Mouse (Mus musculus) liver, embryonic 15.5 days (tissue): ENCODE measurements at regions not wholly inside any gene's neighbourhood (a gene's known extent, or its start where the extent isn't known, plus 50 kb on each side); places are given as distances from the start of the nearest gene placed in this dataset.

Source experiments
- ATAC-seq: fragments of 200-750 bp; cut with Nextera tagmentation; 2 replicates; pipeline ENCODE4 v1.8.0; 2017; ENCODE audit warnings: moderate number of reproducible peaks, mild to moderate bottlenecking, moderate library complexity; ENCODE audit not compliant: insufficient read depth
- H3K27ac ChIP-seq: fragments of 300-500 bp; sonication (generic); replicated peaks from 2 replicates; pipeline ENCODE4 v1.5.1; 2015; ENCODE audit warnings: mild to moderate bottlenecking, inconsistent platforms
- H3K27me3 ChIP-seq: fragments of 300-500 bp; sonication (generic); 2 replicates; pipeline ENCODE4 v1.6.1; 2015; ENCODE audit warnings: mild to moderate bottlenecking, inconsistent platforms
- H3K36me3 ChIP-seq: fragments of 300-500 bp; sonication (generic); replicated peaks from 2 replicates; pipeline ENCODE4 v1.6.1; 2015; ENCODE audit warnings: moderate library complexity, mild to moderate bottlenecking, inconsistent platforms
- H3K4me1 ChIP-seq: fragments of 300-500 bp; sonication (generic); replicated peaks from 2 replicates; pipeline ENCODE4 v1.6.1; 2015; ENCODE audit warnings: inconsistent platforms
- H3K4me2 ChIP-seq: fragments of 300-500 bp; sonication (generic); 2 replicates; pipeline ENCODE4 v1.6.1; 2015; ENCODE audit warnings: moderate library complexity, mild to moderate bottlenecking, inconsistent platforms
- H3K4me3 ChIP-seq: fragments of 300-500 bp; sonication (generic); replicated peaks from 2 replicates; pipeline ENCODE4 v1.5.1; 2015; ENCODE audit warnings: mild to moderate bottlenecking, inconsistent platforms
- H3K9ac ChIP-seq: fragments of 300-500 bp; sonication (generic); 2 replicates; pipeline ENCODE4 v1.6.1; 2015; ENCODE audit warnings: moderate library complexity, mild to moderate bottlenecking, inconsistent platforms
- H3K9me3 ChIP-seq: fragments of 300-500 bp; sonication (generic); replicated peaks from 2 replicates; pipeline ENCODE4 v1.6.1; 2016; ENCODE audit warnings: inconsistent platforms
- WGBS: fragments of 180-500 bp; shearing (Covaris S2); methylation state at CpG from one replicate; pipeline ENCODE4 v1.1.7; 2015; ENCODE audit warnings: mixed read lengths; ENCODE audit not compliant: insufficient replicate concordance; 5-methylcytosine and 5-hydroxymethylcytosine counted together

DNA sequence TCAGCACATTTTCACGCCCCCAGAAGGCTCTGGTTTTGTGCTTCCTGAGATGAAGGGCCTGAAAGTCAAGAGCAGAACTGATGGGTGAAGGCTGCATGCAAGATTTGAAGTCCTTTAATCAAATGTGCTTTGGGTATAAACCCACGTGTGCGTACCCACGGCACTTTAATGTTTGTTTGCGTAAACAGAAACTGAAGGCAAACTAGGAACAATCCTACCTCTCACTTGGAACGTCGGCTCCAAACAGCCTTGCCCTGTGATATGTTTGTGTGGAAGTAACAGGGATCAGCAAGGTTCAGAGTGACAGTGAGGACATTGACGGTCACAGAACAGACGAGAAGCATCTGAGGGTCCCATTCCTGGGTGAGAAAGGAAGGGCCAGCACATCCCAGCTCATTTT lies 333.3 kb downstream of the Cd83 start:
- Histone ChIP-seq H3K4me1 (no peaks in the 10 kb centered on the region), H3K4me2 (no peak overlapping the region), H3K27me3 (no peaks in the 10 kb centered on the region), H3K9ac (no peak overlapping the region), H3K36me3 (no peaks in the 10 kb centered on the region), H3K9me3 (no peaks in the 10 kb centered on the region), H3K4me3 (no peak overlapping the region), H3K27ac (no peak overlapping the region)
- WGBS: 57% methylated on average over 9 of the region's 9 CpGs
- ATAC-seq: no peak

DNA sequence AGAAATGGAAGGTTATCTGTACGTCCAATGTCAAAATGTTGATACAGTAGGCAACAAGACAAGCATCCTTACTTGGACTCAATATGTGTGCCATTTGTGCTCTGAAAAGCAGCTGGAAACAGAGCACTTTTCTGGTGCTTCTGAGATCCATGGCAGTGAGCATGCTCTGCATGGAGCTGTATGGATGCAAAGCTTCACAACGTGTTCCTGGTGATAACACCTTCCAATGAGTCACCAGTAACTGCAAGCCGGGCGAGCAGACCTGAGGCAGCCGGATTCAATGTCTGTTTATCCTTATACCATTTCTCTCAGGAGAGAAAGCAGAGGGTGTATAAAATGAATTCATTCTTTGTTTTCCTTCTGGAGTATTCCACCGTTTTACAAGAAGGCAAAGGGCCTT lies 334.3 kb downstream of the Cd83 start:
- Histone ChIP-seq H3K4me3 (no peak overlapping the region), H3K9ac (no peak overlapping the region), H3K27ac (no peak overlapping the region), H3K36me3 (no peaks in the 10 kb centered on the region), H3K9me3 (no peaks in the 10 kb centered on the region), H3K4me1 (no peaks in the 10 kb centered on the region), H3K4me2 (no peak overlapping the region), H3K27me3 (no peaks in the 10 kb centered on the region)
- ATAC-seq: no peak
- 70% methylated on average over 6 of the region's 6 CpGs for WGBS

DNA sequence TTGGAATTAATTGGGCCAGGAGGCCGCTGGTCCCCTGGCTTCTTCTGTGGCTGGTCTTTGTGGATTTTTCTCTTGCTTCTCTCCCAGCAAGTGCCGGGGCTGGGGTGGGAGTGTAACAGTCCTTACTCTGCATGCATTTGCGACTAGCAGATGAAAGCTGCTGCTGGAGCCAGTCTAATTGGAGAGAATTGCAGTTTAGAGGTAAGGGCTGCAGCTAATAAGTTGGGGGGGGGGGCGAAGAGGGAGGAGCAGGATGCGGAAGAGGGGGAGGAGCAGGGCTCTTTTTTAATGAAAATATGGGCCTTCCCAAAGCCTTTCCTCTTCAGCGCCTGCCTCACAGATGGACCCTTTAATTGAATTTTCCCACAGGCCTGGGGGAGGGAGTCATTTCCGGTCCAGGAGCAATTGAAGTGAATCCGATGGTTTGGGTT lies 336.7 kb downstream of the Cd83 start:
- Histone ChIP-seq H3K9me3 (no peaks in the 10 kb centered on the region), H3K4me3 (no peak overlapping the region), H3K36me3 (no peaks in the 10 kb centered on the region), H3K9ac (no peak overlapping the region), H3K4me2 (no peak overlapping the region), H3K4me1 (no peaks in the 10 kb centered on the region), H3K27ac (no peak overlapping the region), H3K27me3 (no peaks in the 10 kb centered on the region)
- 57% methylated on average over 7 of the region's 8 CpGs for WGBS
- no peak for ATAC-seq

DNA sequence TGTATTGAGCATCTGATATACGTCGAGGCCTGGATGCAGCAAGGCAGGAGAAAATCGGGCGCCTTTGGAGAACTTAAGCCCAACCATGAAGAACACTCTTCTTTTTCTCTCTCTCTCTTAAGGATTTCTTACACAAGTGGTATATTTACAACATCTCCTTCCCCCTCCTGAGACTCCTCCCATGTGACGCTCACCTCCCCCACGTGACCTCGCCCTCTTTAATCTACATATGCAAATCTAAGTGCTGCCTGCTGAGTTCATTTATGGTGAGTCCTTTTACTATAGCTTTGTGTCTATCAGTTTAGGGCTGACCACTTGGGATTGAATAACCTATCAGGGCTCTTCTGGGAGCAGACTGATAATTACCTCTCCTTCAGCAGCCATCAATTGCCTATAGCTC lies 337.4 kb downstream of the Cd83 start:
- no peak overlapping the region for H3K4me2 ChIP-seq
- no peaks in the 10 kb centered on the region for H3K9me3 ChIP-seq
- H3K9ac ChIP-seq: no peak overlapping the region
- H3K4me3 ChIP-seq: no peak overlapping the region
- H3K4me1 ChIP-seq: no peaks in the 10 kb centered on the region
- H3K27ac ChIP-seq: no peak overlapping the region
- H3K36me3 ChIP-seq: no peaks in the 10 kb centered on the region
- no peaks in the 10 kb centered on the region for H3K27me3 ChIP-seq
- WGBS: 61% methylated on average over 7 of the region's 7 CpGs
- ATAC-seq: no peak

DNA sequence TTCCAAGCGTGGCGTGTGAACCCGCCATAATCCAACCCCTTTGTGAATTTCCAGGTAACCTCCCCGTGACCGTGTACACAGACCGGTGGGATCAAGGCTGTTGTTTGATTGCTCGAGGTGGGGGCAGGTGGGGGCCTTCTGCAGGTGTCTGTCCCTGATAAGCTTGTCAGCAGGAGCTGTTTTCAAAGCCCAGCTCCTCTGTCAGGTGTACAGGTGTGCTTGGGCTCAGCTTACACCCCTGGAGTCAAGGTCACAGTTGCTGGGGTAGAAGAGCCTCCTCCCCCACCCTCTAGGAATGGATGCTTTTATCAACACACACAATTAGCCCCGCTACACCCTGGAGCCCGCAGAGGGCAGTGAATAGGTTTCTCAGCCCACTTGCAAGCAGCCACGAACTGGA lies 341.6 kb downstream of the Cd83 start:
- ATAC-seq: no peak
- Histone ChIP-seq H3K4me3 (no peak overlapping the region), H3K27me3 (no peaks in the 10 kb centered on the region), H3K4me1 (no peaks in the 10 kb centered on the region), H3K27ac (no peak overlapping the region), H3K36me3 (no peaks in the 10 kb centered on the region), H3K9me3 (no peaks in the 10 kb centered on the region), H3K4me2 (no peak overlapping the region), H3K9ac (no peak overlapping the region)
- 35% methylated on average over 10 of the region's 10 CpGs for WGBS

DNA sequence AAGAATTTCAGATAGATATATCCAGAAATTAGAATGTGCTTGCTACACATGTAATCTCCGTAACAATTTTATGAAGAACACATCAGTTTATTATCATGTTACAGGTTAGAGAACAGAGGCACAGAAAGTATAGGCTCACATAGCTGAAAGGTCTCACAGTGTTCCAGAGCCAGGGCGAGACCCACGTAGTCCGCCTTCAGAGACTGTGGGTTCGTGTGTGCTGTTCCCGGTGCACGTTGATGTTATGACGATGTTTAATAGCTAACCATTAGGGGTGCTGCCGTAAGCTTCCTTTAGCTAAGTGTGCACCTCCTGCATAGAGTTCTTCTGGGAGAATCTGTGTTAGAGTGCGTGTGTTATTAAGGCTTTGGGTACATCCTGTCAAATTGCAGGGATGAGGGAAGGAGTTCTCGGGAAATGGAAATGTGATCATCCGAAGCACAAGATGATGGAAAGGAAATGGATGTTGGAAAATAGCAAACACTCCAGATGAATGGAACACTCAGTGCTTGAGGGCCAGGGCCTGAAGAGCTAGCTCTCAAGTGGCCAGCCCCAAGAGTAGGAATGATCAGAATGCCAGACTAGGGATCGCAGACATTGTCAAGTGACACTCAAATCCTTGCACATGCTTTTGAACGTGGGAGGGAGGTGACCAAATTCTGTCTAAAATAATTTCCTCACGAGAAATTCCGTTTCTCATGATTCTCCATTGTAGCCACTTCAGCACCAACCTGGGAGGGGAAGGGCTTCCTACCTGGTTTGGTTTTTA lies 344.1 kb downstream of the Cd83 start:
- 77% methylated on average over 16 of the region's 16 CpGs for WGBS
- no peak for ATAC-seq
- no peak overlapping the region for H3K4me2 ChIP-seq
- H3K4me3 ChIP-seq: no peak overlapping the region
- no peaks in the 10 kb centered on the region for H3K27me3 ChIP-seq
- no peaks in the 10 kb centered on the region for H3K9me3 ChIP-seq
- H3K9ac ChIP-seq: no peak overlapping the region
- no peaks in the 10 kb centered on the region for H3K36me3 ChIP-seq
- no peaks in the 10 kb centered on the region for H3K4me1 ChIP-seq
- H3K27ac ChIP-seq: no peak overlapping the region

DNA sequence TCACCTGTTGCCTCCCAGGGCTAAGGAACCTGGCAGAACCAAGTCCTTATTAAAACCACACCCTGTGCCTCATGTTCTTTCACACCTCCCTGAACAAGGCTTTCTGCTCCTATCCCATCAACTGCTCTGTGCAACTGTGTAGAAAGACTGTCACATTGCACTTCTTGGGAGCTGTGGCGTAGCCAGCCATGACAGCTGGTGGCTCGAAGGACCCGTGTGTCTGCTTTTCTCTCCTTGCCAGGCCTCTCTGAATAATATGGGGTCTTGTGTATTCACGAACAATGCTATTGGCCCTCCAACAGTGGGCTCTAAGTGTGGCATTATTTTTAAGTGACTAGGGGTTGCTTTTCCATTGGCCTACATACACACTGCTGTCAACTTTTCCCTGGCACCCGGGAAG lies 347.3 kb downstream of the Cd83 start:
- H3K4me1 ChIP-seq: no peaks in the 10 kb centered on the region
- H3K36me3 ChIP-seq: no peaks in the 10 kb centered on the region
- H3K27me3 ChIP-seq: no peaks in the 10 kb centered on the region
- H3K27ac ChIP-seq: no peak overlapping the region
- no peak overlapping the region for H3K4me3 ChIP-seq
- H3K4me2 ChIP-seq: no peak overlapping the region
- 61% methylated on average over 5 of the region's 5 CpGs for WGBS
- H3K9ac ChIP-seq: no peak overlapping the region
- ATAC-seq: no peak
- H3K9me3 ChIP-seq: no peaks in the 10 kb centered on the region

DNA sequence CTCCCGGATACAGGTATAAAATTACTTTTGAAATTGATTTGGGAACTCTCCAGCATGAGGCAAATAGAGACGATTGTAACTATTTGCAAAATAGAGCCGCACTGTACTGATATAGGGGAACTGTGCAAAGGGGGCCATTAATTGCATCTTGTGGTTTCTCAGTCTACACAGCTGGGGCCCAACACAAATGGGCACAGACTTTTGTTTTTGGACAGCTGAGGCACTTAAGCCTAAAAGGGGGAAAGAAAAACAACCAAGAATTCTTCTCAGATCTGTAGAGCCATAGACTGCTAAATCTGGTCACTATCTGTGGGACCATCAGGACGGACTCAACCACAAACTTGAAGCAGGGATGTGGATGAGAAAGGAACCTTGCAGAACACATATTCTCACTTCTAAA lies 347.9 kb downstream of the Cd83 start:
- Histone ChIP-seq H3K9ac (no peak overlapping the region), H3K9me3 (no peaks in the 10 kb centered on the region), H3K27me3 (no peaks in the 10 kb centered on the region), H3K27ac (no peak overlapping the region), H3K4me1 (no peaks in the 10 kb centered on the region), H3K4me3 (no peak overlapping the region), H3K36me3 (no peaks in the 10 kb centered on the region), H3K4me2 (no peak overlapping the region)
- no peak for ATAC-seq
- 42% methylated on average over 4 of the region's 4 CpGs for WGBS

DNA sequence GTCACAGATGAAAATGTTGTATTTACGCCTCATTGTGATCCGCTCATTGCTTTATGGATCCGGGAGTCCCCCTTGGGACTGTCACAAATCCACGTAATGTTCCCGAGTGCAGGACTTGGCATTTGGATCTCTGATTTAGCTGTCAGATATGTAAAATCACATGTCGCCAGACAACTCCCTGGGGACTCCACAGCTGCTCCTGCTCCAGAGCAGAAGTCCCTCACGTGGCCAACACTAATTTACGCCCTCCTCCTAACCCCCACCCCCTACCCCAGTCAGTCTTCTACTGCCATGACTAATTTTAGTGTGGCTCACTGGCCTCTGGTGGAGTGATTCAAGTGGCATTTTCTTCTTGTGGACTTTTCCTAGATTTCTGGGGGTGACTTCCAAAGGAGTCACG lies 348.9 kb downstream of the Cd83 start:
- Histone ChIP-seq H3K4me2 (no peak overlapping the region), H3K36me3 (no peaks in the 10 kb centered on the region), H3K4me1 (no peaks in the 10 kb centered on the region), H3K27me3 (no peaks in the 10 kb centered on the region), H3K9me3 (no peaks in the 10 kb centered on the region), H3K4me3 (no peak overlapping the region), H3K9ac (no peak overlapping the region), H3K27ac (no peak overlapping the region)
- ATAC-seq: no peak
- WGBS: 68% methylated on average over 9 of the region's 9 CpGs

DNA sequence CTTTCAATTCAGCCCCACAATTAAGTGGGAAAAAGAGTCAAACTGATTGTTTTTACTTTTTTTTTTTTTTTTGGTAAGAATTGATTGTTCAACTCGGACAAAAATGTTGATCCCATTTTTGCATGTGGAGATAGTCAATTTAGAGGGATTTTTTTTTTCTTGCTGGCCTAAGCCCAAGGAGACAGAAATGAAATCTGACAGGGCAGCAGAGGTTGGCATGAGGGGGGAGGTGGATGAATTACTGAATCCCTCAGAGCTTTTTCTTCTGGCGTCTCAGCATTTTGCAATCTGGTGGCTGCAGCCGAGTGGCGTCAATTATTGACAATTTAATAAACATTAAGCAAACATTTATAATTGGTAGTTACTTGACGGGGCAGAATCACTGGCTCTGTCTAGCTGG lies 356.6 kb downstream of the Cd83 start:
- no peaks in the 10 kb centered on the region; the same call in 1 of the 2 replicates for H3K36me3 ChIP-seq
- no peaks in the 10 kb centered on the region for H3K9me3 ChIP-seq
- H3K4me2 ChIP-seq: no peak overlapping the region
- H3K27me3 ChIP-seq: no peaks in the 10 kb centered on the region
- no peak overlapping the region for H3K9ac ChIP-seq
- 66% methylated on average over 5 of the region's 5 CpGs for WGBS
- H3K4me1 ChIP-seq: no peaks in the 10 kb centered on the region
- no peak for ATAC-seq
- no peak overlapping the region for H3K4me3 ChIP-seq
- H3K27ac ChIP-seq: no peak overlapping the region

DNA sequence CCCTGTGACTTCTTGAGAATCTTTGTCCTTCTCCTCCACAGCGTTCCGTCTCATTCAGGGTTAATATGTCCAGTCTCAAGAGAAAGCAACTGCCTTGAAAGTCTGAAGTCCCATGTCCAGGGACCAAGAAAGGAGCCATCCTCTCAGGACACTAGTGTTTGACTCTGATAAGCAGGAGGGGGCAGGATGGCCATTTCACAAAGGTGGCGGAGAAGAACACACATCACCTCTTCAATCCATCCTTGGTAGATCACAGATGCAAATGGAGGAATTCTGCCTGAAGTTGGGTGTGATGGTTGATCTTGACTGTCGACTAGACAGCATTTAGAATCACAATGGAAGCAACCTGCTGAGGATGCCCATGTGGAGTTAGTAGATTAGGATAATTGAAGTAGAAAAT lies 360.9 kb downstream of the Cd83 start:
- no peaks in the 10 kb centered on the region; the same call in 1 of the 2 replicates for H3K36me3 ChIP-seq
- H3K9ac ChIP-seq: no peak overlapping the region
- WGBS: 70% methylated on average over 4 of the region's 4 CpGs

DNA sequence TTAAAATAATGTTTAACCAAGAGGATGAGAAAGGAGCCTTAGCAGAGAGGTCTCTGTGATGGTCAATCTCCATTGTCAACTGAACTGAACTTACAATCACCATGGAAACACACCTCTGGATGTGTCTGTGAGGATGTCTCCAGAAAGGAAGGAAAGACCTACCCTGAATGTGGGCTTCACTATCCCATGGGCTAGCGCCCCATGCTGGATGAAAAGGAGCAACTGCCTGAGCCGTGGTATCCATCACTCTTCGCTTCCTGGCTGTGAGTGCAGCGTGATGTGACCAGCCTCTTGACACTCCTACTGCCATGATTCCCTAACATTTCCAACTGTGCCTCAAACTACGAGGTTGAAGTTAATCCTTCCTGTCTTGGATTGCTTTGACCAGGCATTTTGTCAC lies 363.3 kb downstream of the Cd83 start:
- H3K4me3 ChIP-seq: no peak overlapping the region
- no peaks in the 10 kb centered on the region for H3K27me3 ChIP-seq
- no peak for ATAC-seq
- H3K27ac ChIP-seq: no peak overlapping the region
- 63% methylated on average over 5 of the region's 5 CpGs for WGBS
- no peak overlapping the region for H3K9ac ChIP-seq
- H3K9me3 ChIP-seq: no peaks in the 10 kb centered on the region
- no peaks in the 10 kb centered on the region for H3K4me1 ChIP-seq
- H3K36me3 ChIP-seq: no peaks in the 10 kb centered on the region; the same call in 1 of the 2 replicates
- no peak overlapping the region for H3K4me2 ChIP-seq

More for the DNA sequence above, 360.9 kb downstream of the Cd83 start:
- no peak for ATAC-seq
- Histone ChIP-seq H3K9me3 (no peaks in the 10 kb centered on the region), H3K4me3 (no peak overlapping the region), H3K27ac (no peak overlapping the region), H3K4me2 (no peak overlapping the region), H3K4me1 (no peaks in the 10 kb centered on the region), H3K27me3 (no peaks in the 10 kb centered on the region)
